Mouse (Mus musculus): ENCODE results near the gene Sarnp. TPM values are rescaled to one million over a fixed set of nuclear protein-coding genes. Genes with fewer than 3 reads are reported as not detected.

Sarnp gene
- polyA plus RNA-seq, 1 experiment = 56.6 TPM

GRCm38 (mm10) chr10:128790398-128791124, 26.6 kb upstream of the Sarnp start, which contains the start of gene Mmp19:
Mmp19 (plus strand) TSS chr10:128790910.
- no peaks in the 10 kb centered on the region for H3K36me3 ChIP-seq (ENCODE audit: control insufficient read depth, insufficient read depth)
- H3K79me3 ChIP-seq (ENCODE audit: low read depth) = no peaks in the 10 kb centered on the region
- H3K27me3 ChIP-seq (ENCODE audit: control insufficient read depth, insufficient read depth, insufficient read length) = no peaks in the 10 kb centered on the region
- H3ac ChIP-seq (ENCODE audit: control insufficient read depth, insufficient read length, low read depth) = no peak within 1 kb of the TSS
- no peak within 1 kb of the TSS for H3K4me3 ChIP-seq (ENCODE audit: insufficient read depth, poor library complexity, severe bottlenecking)
- H3K79me2 ChIP-seq (ENCODE audit: control insufficient read depth, insufficient read depth) = no peaks in the 10 kb centered on the region
- peak; percentile 78 for TF ChIP-seq CEBPB (IDR thresholded peaks at IDR 0.05; ENCODE audit: low read depth)
- TF ChIP-seq FOSL1 (IDR thresholded peaks at IDR 0.05; ENCODE audit: insufficient read depth, low read length, poor library complexity, severe bottlenecking) = no peak

GRCm38 (mm10) chr10:128792041-128792440, 25.1 kb upstream of the Sarnp start:
- Histone ChIP-seq H3ac (ENCODE audit: control insufficient read depth, insufficient read length, low read depth) (no peak overlapping the region), H3K79me3 (ENCODE audit: low read depth) (no peaks in the 10 kb centered on the region), H3K79me2 (ENCODE audit: control insufficient read depth, insufficient read depth) (no peaks in the 10 kb centered on the region), H3K36me3 (ENCODE audit: control insufficient read depth, insufficient read depth) (no peaks in the 10 kb centered on the region), H3K4me3 (ENCODE audit: insufficient read depth, poor library complexity, severe bottlenecking) (no peak overlapping the region), H3K27me3 (ENCODE audit: control insufficient read depth, insufficient read depth, insufficient read length) (no peaks in the 10 kb centered on the region)
- no peak for TF ChIP-seq USF1 (IDR thresholded peaks at IDR 0.05; ENCODE audit: low read depth)
- TF ChIP-seq CEBPB (IDR thresholded peaks at IDR 0.05; ENCODE audit: low read depth) = no peak

GRCm38 (mm10) chr10:128793258-128793657, 23.9 kb upstream of the Sarnp start:
- TF ChIP-seq FOSL1 (IDR thresholded peaks at IDR 0.05; ENCODE audit: insufficient read depth, low read length, poor library complexity, severe bottlenecking) = no peak
- no peak for TF ChIP-seq MYOD1 (IDR thresholded peaks at IDR 0.05; ENCODE audit: control insufficient read depth, insufficient read length, low read depth)
- TF ChIP-seq MYOG (IDR thresholded peaks at IDR 0.05; ENCODE audit: control insufficient read depth, extremely low read depth, insufficient read length) = no peak
- no peak for TF ChIP-seq USF1 (IDR thresholded peaks at IDR 0.05; ENCODE audit: low read depth)
- no peak for TF ChIP-seq CEBPB (IDR thresholded peaks at IDR 0.05; ENCODE audit: low read depth)
- TF ChIP-seq MAX (IDR thresholded peaks at IDR 0.05) = no peak
- no peak for TF ChIP-seq CTCF (IDR thresholded peaks at IDR 0.05; ENCODE audit: control insufficient read depth, insufficient read depth, insufficient read length)
- Histone ChIP-seq H3K79me3 (ENCODE audit: low read depth) (no peaks in the 10 kb centered on the region), H3K27me3 (ENCODE audit: control insufficient read depth, insufficient read depth, insufficient read length) (no peaks in the 10 kb centered on the region), H3K79me2 (ENCODE audit: control insufficient read depth, insufficient read depth) (no peaks in the 10 kb centered on the region), H3ac (ENCODE audit: control insufficient read depth, insufficient read length, low read depth) (no peak overlapping the region), H3K36me3 (ENCODE audit: control insufficient read depth, insufficient read depth) (no peaks in the 10 kb centered on the region), H3K4me3 (ENCODE audit: insufficient read depth, poor library complexity, severe bottlenecking) (no peak overlapping the region)

DNA sequence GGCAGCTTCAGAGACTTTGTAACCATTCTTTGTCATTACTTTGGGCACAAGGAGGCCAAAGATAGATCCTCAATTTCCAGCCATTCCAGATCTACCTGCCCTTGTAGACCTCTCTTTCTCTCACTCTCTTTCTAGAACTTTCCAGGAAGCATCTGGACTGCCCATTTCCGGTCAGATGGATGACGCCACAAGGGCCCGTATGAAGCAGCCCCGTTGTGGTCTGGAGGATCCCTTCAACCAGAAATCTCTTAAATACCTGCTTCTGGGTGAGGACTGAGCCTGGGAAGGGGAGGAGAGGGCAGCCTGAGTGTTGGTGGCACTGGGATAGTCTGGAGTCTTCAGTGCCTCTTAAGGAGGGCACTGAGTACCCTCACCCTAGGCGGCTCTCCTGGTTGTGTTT, 22.7 kb upstream of the Sarnp start:
- Histone ChIP-seq H3K79me3 (ENCODE audit: low read depth) (no peaks in the 10 kb centered on the region), H3K79me2 (ENCODE audit: control insufficient read depth, insufficient read depth) (no peaks in the 10 kb centered on the region), H3K27me3 (ENCODE audit: control insufficient read depth, insufficient read depth, insufficient read length) (no peaks in the 10 kb centered on the region), H3ac (ENCODE audit: control insufficient read depth, insufficient read length, low read depth) (no peak overlapping the region), H3K4me3 (ENCODE audit: insufficient read depth, poor library complexity, severe bottlenecking) (no peak overlapping the region), H3K36me3 (ENCODE audit: control insufficient read depth, insufficient read depth) (peaks cover 3% of the 10 kb centered on the region)
- TF ChIP-seq MYOG (IDR thresholded peaks at IDR 0.05; ENCODE audit: control insufficient read depth, extremely low read depth, insufficient read length) (no peak), CTCF (IDR thresholded peaks at IDR 0.05; ENCODE audit: control insufficient read depth, insufficient read depth, insufficient read length) (no peak), MYOD1 (IDR thresholded peaks at IDR 0.05; ENCODE audit: control insufficient read depth, insufficient read length, low read depth) (no peak), MAX (IDR thresholded peaks at IDR 0.05) (no peak), USF1 (IDR thresholded peaks at IDR 0.05; ENCODE audit: low read depth) (no peak), CEBPB (IDR thresholded peaks at IDR 0.05; ENCODE audit: low read depth) (no peak), FOSL1 (IDR thresholded peaks at IDR 0.05; ENCODE audit: insufficient read depth, low read length, poor library complexity, severe bottlenecking) (no peak)

DNA sequence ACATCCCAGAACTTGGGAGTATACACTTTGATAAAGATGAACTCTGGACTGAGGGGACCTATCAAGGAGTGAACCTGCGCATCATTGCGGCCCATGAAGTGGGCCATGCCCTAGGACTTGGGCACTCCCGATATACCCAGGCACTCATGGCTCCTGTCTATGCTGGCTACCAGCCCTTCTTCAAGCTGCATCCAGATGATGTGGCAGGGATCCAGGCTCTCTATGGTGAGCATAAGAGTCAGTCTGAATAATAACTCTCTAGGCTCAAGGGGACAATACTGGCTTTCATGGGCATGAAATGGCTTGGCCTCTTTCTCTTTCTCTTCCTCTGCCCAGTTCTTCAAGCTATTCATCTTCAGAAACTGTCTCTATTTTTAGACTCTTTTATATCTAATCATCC, 21.6 kb upstream of the Sarnp start:
- peaks cover 13% of the 10 kb centered on the region for H3K36me3 ChIP-seq (ENCODE audit: control insufficient read depth, insufficient read depth)
- H3K79me2 ChIP-seq (ENCODE audit: control insufficient read depth, insufficient read depth) = no peaks in the 10 kb centered on the region

GRCm38 (mm10) chr10:128798676-128799075, 18.5 kb upstream of the Sarnp start:
- no peaks in the 10 kb centered on the region for H3K27me3 ChIP-seq (ENCODE audit: control insufficient read depth, insufficient read depth, insufficient read length)
- peaks cover 5% of the 10 kb centered on the region for H3K79me3 ChIP-seq (ENCODE audit: low read depth)
- peaks cover 19% of the 10 kb centered on the region for H3K79me2 ChIP-seq (ENCODE audit: control insufficient read depth, insufficient read depth)
- peaks cover 26% of the 10 kb centered on the region for H3K36me3 ChIP-seq (ENCODE audit: control insufficient read depth, insufficient read depth)
- TF ChIP-seq CEBPB (IDR thresholded peaks at IDR 0.05; ENCODE audit: low read depth) (no peak), MYOG (IDR thresholded peaks at IDR 0.05; ENCODE audit: control insufficient read depth, extremely low read depth, insufficient read length) (no peak), CTCF (IDR thresholded peaks at IDR 0.05; ENCODE audit: control insufficient read depth, insufficient read depth, insufficient read length) (no peak), MAX (IDR thresholded peaks at IDR 0.05) (no peak), FOSL1 (IDR thresholded peaks at IDR 0.05; ENCODE audit: insufficient read depth, low read length, poor library complexity, severe bottlenecking) (no peak), MYOD1 (IDR thresholded peaks at IDR 0.05; ENCODE audit: control insufficient read depth, insufficient read length, low read depth) (no peak), USF1 (IDR thresholded peaks at IDR 0.05; ENCODE audit: low read depth) (no peak)
- no peak overlapping the region for H3ac ChIP-seq (ENCODE audit: control insufficient read depth, insufficient read length, low read depth)
- no peak overlapping the region for H3K4me3 ChIP-seq (ENCODE audit: insufficient read depth, poor library complexity, severe bottlenecking)

More for the DNA sequence above, 21.6 kb upstream of the Sarnp start:
- TF ChIP-seq MAX (IDR thresholded peaks at IDR 0.05) = no peak
- TF ChIP-seq CTCF (IDR thresholded peaks at IDR 0.05; ENCODE audit: control insufficient read depth, insufficient read depth, insufficient read length) = no peak
- no peak for TF ChIP-seq FOSL1 (IDR thresholded peaks at IDR 0.05; ENCODE audit: insufficient read depth, low read length, poor library complexity, severe bottlenecking)
- no peak for TF ChIP-seq USF1 (IDR thresholded peaks at IDR 0.05; ENCODE audit: low read depth)
- no peak for TF ChIP-seq MYOD1 (IDR thresholded peaks at IDR 0.05; ENCODE audit: control insufficient read depth, insufficient read length, low read depth)
- TF ChIP-seq MYOG (IDR thresholded peaks at IDR 0.05; ENCODE audit: control insufficient read depth, extremely low read depth, insufficient read length) = no peak
- TF ChIP-seq CEBPB (IDR thresholded peaks at IDR 0.05; ENCODE audit: low read depth) = no peak
- Histone ChIP-seq H3K27me3 (ENCODE audit: control insufficient read depth, insufficient read depth, insufficient read length) (no peaks in the 10 kb centered on the region), H3K4me3 (ENCODE audit: insufficient read depth, poor library complexity, severe bottlenecking) (no peak overlapping the region), H3K79me3 (ENCODE audit: low read depth) (no peaks in the 10 kb centered on the region), H3ac (ENCODE audit: control insufficient read depth, insufficient read length, low read depth) (no peak overlapping the region)
